Mouse (Mus musculus) Patski (cell line): ENCODE data around the gene Serpinb6a. TPM values are rescaled to one million over a fixed set of nuclear protein-coding genes. Genes with fewer than 3 reads are reported as not detected.

ENCODE experiments used
- ATAC-seq: fragments of 100-300 bp; one replicate; pipeline ENCODE4 v1.8.0; 2021
- CTCF ChIA-PET: fragments of 350-600 bp; sonication (Branson Sonifier 250); formaldehyde crosslinking; loops from one replicate; lab custom pipeline; 2022; ENCODE audit warnings: inconsistent platforms; lab: Charles Lee
- POLR2A ChIA-PET: fragments of 350-600 bp; sonication (Branson Sonifier 250); formaldehyde crosslinking; loops from one replicate; lab custom pipeline; 2022; ENCODE audit warnings: antibody characterized with exemption, inconsistent platforms; lab: Charles Lee
- DNase-seq: peaks from one replicate; pipeline ENCODE4 v3.0.0-alpha.2; 2011; ENCODE audit warnings: low read depth, low spot score
- H3K27me3 ChIP-seq: fragments of 371-371 bp; one replicate; pipeline ENCODE4 v1.5.1; 2021
- CTCF ChIP-seq: fragments of 100-300 bp; IDR thresholded peaks from one replicate; pipeline ENCODE4 v1.5.1; 2021
- in situ Hi-C: fragments of 300-500 bp; cut with MboI; formaldehyde crosslinking; loops from 3 replicates; pipeline ENCODE4 v1.11.1; 2018; ENCODE audit warnings: low pct_unique_long_range_greater_than_20kb, mixed read lengths
- polyA plus RNA-seq: library from polyadenylated mRNA; unstranded; gene quantifications from one replicate; pipeline ENCODE4 v1.2.3, GENCODE M21; 2021

Gene Serpinb6a
- polyA plus RNA-seq, 1 experiment from 2014 or later = 187 TPM

- no peak for ATAC-seq
- no peaks in the 10 kb centered on the region for H3K27me3 ChIP-seq
- DNase-seq = no peak
- TF ChIP-seq CTCF = no peak
- ChIA-PET CTCF (interaction anchor here (1.6 to 1.7 kb wide), 2 partner anchors 9 to 27 kb away, joined by 4 read pairs; no protein-coding TSS in a partner anchor), POLR2A (no interaction called here)
- in situ Hi-C loops = no loop called here
Observed at GRCm38 (mm10) chr13:33930912-33931311, 71.7 kb downstream of the Serpinb6a start.

GRCm38 (mm10) chr13:33930281-33930680 lies 72.3 kb downstream of the Serpinb6a start:
- ATAC-seq (no peak), DNase-seq (no peak)
- ChIA-PET POLR2A (interaction anchor here (0.6 kb wide), 1 partner anchor 20 kb away, joined by 3 read pairs; no protein-coding TSS in a partner anchor), CTCF (interaction anchor here (1.6 to 1.7 kb wide), 2 partner anchors 10 to 26 kb away, joined by 4 read pairs; no protein-coding TSS in a partner anchor)
- no peak for TF ChIP-seq CTCF
- H3K27me3 ChIP-seq = no peaks in the 10 kb centered on the region
- in situ Hi-C loops = no loop called here

GRCm38 (mm10) chr13:33921699-33922098 lies 80.9 kb downstream of the Serpinb6a start:
- POLR2A ChIA-PET = no interaction called here
- CTCF ChIA-PET = interaction anchor here (1.2 kb wide), 1 partner anchor 8 kb away, joined by 4 read pairs; no protein-coding TSS in a partner anchor
- ATAC-seq (no peak), DNase-seq (no peak)
- no peak for TF ChIP-seq CTCF
- no peaks in the 10 kb centered on the region for H3K27me3 ChIP-seq
- in situ Hi-C loops = no loop called here

- CTCF ChIA-PET = no interaction called here
- POLR2A ChIA-PET = no interaction called here
- ATAC-seq (no peak), DNase-seq (no peak)
- in situ Hi-C loops = no loop called here
- no peak for TF ChIP-seq CTCF
- no peaks in the 10 kb centered on the region for H3K27me3 ChIP-seq
Observed at GRCm38 (mm10) chr13:33921041-33921440, 81.6 kb downstream of the Serpinb6a start.

- DNase-seq = no peak
- no peak for ATAC-seq
- CTCF ChIA-PET = interaction anchor here (1.0 to 1.3 kb wide), 2 partner anchors 12 to 1041 kb away, joined by 3 read pairs; no protein-coding TSS in a partner anchor
- no peak for TF ChIP-seq CTCF
- in situ Hi-C loops = loop anchor here (10.0 kb wide), 1 partner anchor 1042 kb away; no protein-coding TSS in a partner anchor
- POLR2A ChIA-PET = no interaction called here
- H3K27me3 ChIP-seq = no peaks in the 10 kb centered on the region
Observed at GRCm38 (mm10) chr13:33906821-33907220, 95.8 kb downstream of the Serpinb6a start.

- DNase-seq (no peak), ATAC-seq (no peak)
- in situ Hi-C loops = loop anchor here (10.0 kb wide), 1 partner anchor 1041 kb away; no protein-coding TSS in a partner anchor
- TF ChIP-seq CTCF = no peak
- ChIA-PET POLR2A (no interaction called here), CTCF (no interaction called here)
- H3K27me3 ChIP-seq = no peaks in the 10 kb centered on the region
Observed at GRCm38 (mm10) chr13:33905176-33905954, 97.2 kb downstream of the Serpinb6a start, which contains the start of gene Serpinb6c. Serpinb6c (minus strand) TSS chr13:33905708.

GRCm38 (mm10) chr13:33903290-33903689 lies 99.3 kb downstream of the Serpinb6a start:
- POLR2A ChIA-PET = no interaction called here
- H3K27me3 ChIP-seq = no peaks in the 10 kb centered on the region
- TF ChIP-seq CTCF = no peak
- ATAC-seq = no peak
- in situ Hi-C loops = loop anchor here (5.0 to 10.0 kb wide), 2 partner anchors 346 to 1038 kb away; no protein-coding TSS in a partner anchor
- CTCF ChIA-PET = no interaction called here
- DNase-seq = no peak

- no peak for DNase-seq
- in situ Hi-C loops = no loop called here
- ChIA-PET POLR2A (no interaction called here), CTCF (interaction anchor here (0.8 to 1.6 kb wide), 7 partner anchors 13 to 1042 kb away, joined by 3 to 4 read pairs (median 3); no protein-coding TSS in a partner anchor)
- TF ChIP-seq CTCF = peak; percentile 80
- no peak for ATAC-seq
- no peaks in the 10 kb centered on the region for H3K27me3 ChIP-seq
Observed at GRCm38 (mm10) chr13:33894207-33894606, 108.4 kb downstream of the Serpinb6a start.

Other genes starting within 250 kb of the Serpinb6a start
- gene Serpinb6e, start 159.4 kb downstream of the Serpinb6a start, polyA plus RNA-seq = not detected
- 0.50 TPM for gene Serpinb6c, start 97.1 kb downstream of the Serpinb6a start, polyA plus RNA-seq
- gene Nqo2, start 38.1 kb downstream of the Serpinb6a start, polyA plus RNA-seq = 22.6 TPM
- 29.7 TPM for gene Ripk1, start 431 bp downstream of the Serpinb6a start, polyA plus RNA-seq
- gene Bphl, start 34.8 kb upstream of the Serpinb6a start, polyA plus RNA-seq = 98.8 TPM
- gene Tubb2a, start 75.2 kb upstream of the Serpinb6a start, polyA plus RNA-seq = 26.8 TPM
- 61.0 TPM for gene Tubb2b, start 127.7 kb upstream of the Serpinb6a start, polyA plus RNA-seq
- gene Psmg4, start 160.2 kb upstream of the Serpinb6a start, polyA plus RNA-seq = 36.6 TPM